Mouse (Mus musculus) heart, adult 9 months (tissue): ENCODE data around the gene Gm648.
"Not testable (repeated sequence)": the region's sequence is repeated elsewhere in the genome, so short reads cannot be mapped to it uniquely, and the experiment has no call there.

Source experiments
- DNase-seq, 2 experiments: peaks; one replicate each; pipeline ENCODE4 v3.0.0; 2022; ENCODE audit warnings: low spot score in 2 of 2

Gm648 gene

GRCm38 (mm10) chrX:56549506-56549905, at the start of gene Gm648:
Gene Gm648 (minus strand): TSS chrX:56549606.
- DNase-seq = no peak

- DNase-seq = peak; percentile 93 to 94
These were observed 48.7 kb upstream of the Gm648 start, which contains the start of gene Mmgt1 for GRCm38 (mm10) chrX:56597887-56598640. Gene Mmgt1 (minus strand): TSS chrX:56598069.

- no peak for DNase-seq
These were observed 47.9 kb upstream of the Gm648 start for GRCm38 (mm10) chrX:56597219-56597886.

GRCm38 (mm10) chrX:56578200-56578599, 28.8 kb upstream of the Gm648 start:
- no peak for DNase-seq

GRCm38 (mm10) chrX:56572465-56572864, 23.1 kb upstream of the Gm648 start:
- DNase-seq = no peak

- DNase-seq = no peak
These were observed 4.2 kb upstream of the Gm648 start for GRCm38 (mm10) chrX:56553584-56553983.

- no peak for DNase-seq
These were observed 12.2 kb downstream of the Gm648 start for GRCm38 (mm10) chrX:56537162-56537561.

GRCm38 (mm10) chrX:56531266-56531665, 18.1 kb downstream of the Gm648 start:
- peak; percentile 1 to 15 for DNase-seq

GRCm38 (mm10) chrX:56524442-56524841, 25.0 kb downstream of the Gm648 start, which contains the start of gene Gm10477:
Gene Gm10477 (plus strand): TSS chrX:56524742.
- not testable (repeated sequence) for DNase-seq

GRCm38 (mm10) chrX:56497241-56497640, 52.2 kb downstream of the Gm648 start:
- DNase-seq = no peak
